Mouse (Mus musculus) R1 (cell line): ENCODE results near the gene Cnot10.
A peak's percentile ranks its signal among the peaks of the same experiment; 100 is the strongest.

ENCODE experiments used
- DNase-seq: peaks from one replicate; pipeline ENCODE4 v3.0.0-alpha.2; 2018; ENCODE audit warnings: low read depth, low spot score

Gene Cnot10

GRCm38 (mm10) chr9:114549117-114549516 is 90.9 kb downstream of the Cnot10 start:
- peak; percentile 96 for DNase-seq

GRCm38 (mm10) chr9:114548496-114548895 is 91.5 kb downstream of the Cnot10 start:
- no peak for DNase-seq

DNA sequence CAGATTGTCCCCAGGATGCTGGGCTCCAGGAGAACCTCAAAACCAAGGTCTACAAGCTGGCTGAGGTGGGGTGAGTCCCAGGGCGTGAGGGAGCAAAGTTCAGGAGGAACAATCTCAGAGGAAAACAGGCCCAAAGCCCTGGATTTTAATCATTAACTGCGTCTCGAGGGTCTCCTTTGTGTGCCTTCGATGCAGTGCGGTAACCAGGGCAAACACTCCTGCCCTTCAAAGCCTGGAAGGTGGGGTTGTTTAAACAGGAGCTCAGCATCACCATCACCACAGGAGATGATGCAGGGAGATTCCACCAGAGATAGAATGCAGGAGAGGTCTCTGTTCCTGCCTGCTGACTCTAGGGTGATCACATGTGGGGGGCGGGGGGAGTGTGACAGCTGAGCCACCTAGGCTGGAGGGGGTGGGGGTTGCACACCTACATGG is 92.3 kb downstream of the Cnot10 start:
- peak; percentile 72 for DNase-seq

- DNase-seq, result peak; percentile 72
These were observed 93.2 kb downstream of the Cnot10 start for GRCm38 (mm10) chr9:114546765-114547164.

DNA sequence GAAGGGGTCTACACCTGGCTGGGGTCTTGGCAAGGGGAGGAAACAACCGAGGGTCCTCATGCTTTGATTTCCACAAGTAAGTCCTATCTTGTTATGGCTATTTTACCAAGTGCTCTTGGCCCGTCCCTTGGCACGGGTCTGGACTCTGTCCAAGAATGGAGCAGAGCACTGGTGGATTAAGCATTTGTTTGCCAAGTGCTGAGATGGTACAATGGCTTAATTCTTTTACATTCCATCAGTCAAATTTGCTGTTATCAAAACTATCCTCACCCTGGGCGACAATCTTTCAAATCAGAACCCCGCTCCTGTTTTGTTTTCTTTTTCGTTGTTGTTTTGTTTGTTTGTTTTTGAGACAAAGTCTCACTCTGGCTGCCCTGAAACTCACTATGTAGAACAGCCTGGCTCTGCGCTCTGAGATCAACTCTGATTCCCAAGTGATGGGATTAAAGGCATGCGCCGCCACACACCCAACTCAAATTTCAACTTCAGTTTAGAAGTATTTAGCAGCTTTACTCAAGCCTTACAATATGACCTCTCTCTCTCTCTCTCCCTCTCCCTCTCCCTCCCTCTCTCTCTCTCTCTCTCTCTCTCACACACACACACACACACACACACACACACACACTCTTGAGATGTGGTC is 95.1 kb downstream of the Cnot10 start:
- no peak for DNase-seq

- no peak for DNase-seq
These were observed 95.9 kb downstream of the Cnot10 start for GRCm38 (mm10) chr9:114543882-114544753.

GRCm38 (mm10) chr9:114541279-114541741 is 98.7 kb downstream of the Cnot10 start:
- peak; percentile 89 for DNase-seq

DNA sequence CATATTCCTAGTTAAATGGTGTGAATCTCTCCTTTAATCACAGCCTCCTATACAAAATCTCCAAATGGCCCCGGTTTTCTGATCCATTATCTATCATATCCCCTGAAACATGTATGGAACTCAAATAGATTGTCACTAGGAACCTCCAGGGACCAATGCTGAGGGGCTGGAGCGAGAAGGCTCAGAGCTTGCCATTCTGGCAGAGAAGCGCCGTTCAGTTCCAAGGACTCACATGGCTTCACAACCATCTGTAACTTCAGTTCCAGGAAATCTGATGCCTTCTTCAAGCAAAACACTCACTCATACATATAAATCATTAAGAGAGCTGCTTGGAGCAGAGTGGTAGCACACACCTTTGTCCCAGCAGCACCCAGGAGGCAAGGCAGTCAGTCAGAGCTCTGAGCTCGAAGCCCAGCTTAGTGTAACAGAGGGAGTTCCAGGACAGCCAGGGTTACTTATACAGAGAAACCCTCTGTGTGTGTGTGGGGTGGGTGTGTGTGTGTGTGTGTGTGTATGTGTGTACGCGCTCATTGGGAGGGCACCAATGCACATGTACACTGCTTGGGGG is 100.9 kb downstream of the Cnot10 start:
- DNase-seq, result no peak

DNA sequence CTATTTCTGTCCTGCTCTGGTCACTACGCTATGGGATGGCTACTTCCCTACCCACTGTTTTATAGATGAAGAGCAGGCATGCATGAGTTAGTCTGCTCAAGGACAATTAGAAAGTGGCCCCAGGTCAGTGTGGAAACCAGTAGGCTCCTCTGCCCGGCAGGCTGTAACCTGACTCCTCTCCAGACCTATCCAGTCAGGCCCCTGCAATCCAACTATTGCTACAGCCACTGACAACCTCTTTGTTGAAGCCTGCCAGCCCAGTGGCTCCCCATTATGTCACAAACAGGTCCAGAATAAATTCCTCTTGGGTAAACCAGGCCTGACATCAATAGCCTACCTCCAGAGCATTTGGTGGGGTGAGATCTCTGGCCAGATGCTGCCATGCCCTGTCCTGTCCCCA is 103.4 kb downstream of the Cnot10 start:
- no peak for DNase-seq
